Mouse (Mus musculus): ENCODE measurements around the gene Nin. TPM values are rescaled to one million over a fixed set of nuclear protein-coding genes. Genes with fewer than 3 reads are reported as not detected.

Nin gene
- polyA plus RNA-seq (2012; fragmentation: generic; extraction: Trizol) = 5.0 TPM

DNA sequence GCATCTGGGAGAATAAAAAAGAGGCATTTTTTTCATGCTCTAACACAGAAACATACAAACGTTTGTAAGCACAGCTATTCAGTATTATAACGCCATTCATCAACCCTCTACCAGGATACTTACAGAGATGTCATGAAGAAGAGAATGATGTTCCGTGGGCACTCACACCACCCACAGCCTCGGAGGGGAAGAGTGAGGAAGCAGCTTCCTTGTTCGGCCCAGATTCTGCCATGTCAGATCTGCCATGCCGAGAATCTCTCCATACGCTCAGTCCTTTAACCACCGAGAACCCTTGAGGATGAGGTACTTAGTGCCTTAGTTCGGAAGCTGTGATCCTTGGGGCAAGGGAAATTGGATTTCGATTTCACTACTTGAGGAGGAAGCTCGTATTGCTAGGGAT, at the start of gene Nin:
Gene Nin (minus strand): TSS at position 367 of the 400 bp plus-strand sequence.
- H3K4me3 ChIP-seq = peak within 1 kb of the TSS; percentile 40
- H3K79me2 ChIP-seq (ENCODE audit: control insufficient read depth, insufficient read depth) = peaks cover 24% of the 10 kb centered on the region
- H3K4me2 ChIP-seq (ENCODE audit: low read depth) = no peak within 1 kb of the TSS
- TF ChIP-seq REST (IDR thresholded peaks at IDR 0.05; ENCODE audit: insufficient read depth, insufficient read length) (no peak), E2F4 (IDR thresholded peaks at IDR 0.05; ENCODE audit: insufficient read depth) (no peak), POLR2A (IDR thresholded peaks at IDR 0.05; ENCODE audit: insufficient read length, low read depth) (no peak), MYOD1 (IDR thresholded peaks at IDR 0.05; ENCODE audit: control insufficient read depth in 1 of 3, insufficient read length in 2 of 3, low read depth in 2 of 3) (no peak), POLR2AphosphoS2 (IDR thresholded peaks at IDR 0.05; ENCODE audit: insufficient read length, low read depth) (no peak), CEBPB (IDR thresholded peaks at IDR 0.05; ENCODE audit: insufficient read depth, poor library complexity, severe bottlenecking) (no peak), TCF3 (IDR thresholded peaks at IDR 0.05; ENCODE audit: insufficient read length, low read depth) (no peak), MYOG (IDR thresholded peaks at IDR 0.05; ENCODE audit: control insufficient read depth in 1 of 3, insufficient read depth in 1 of 3, insufficient read length in 2 of 3, low read depth in 2 of 3) (no peak)
- H3ac ChIP-seq (ENCODE audit: control insufficient read depth, insufficient read length) = no peak within 1 kb of the TSS
- H3K36me3 ChIP-seq (ENCODE audit: control insufficient read depth, insufficient read depth) = no peaks in the 10 kb centered on the region
- H3K27me3 ChIP-seq (ENCODE audit: control insufficient read depth, insufficient read depth, insufficient read length) = no peaks in the 10 kb centered on the region

DNA sequence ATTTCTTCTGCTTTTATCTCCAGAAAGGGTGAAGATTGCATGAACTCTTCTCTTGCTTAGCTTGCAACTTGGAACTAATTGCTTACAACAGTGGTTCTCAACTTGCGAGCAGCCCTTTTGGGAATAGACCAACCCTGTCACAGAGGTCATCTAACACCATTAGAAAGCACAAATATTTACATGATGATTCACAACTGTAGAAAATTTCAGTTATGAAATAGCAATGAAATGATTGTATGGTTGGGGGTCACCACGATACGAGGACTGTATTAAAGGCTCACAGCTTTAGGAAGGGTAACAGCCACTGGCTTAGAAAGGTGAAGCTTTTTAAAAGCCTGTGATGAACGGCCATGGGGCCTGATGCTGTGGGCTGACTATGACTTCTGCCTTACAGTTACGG, 47.5 kb upstream of the Nin start:
- no peak overlapping the region for H3K4me2 ChIP-seq (ENCODE audit: low read depth)
- TF ChIP-seq REST (IDR thresholded peaks at IDR 0.05; ENCODE audit: insufficient read depth, insufficient read length) (no peak), CEBPB (IDR thresholded peaks at IDR 0.05; ENCODE audit: insufficient read depth, poor library complexity, severe bottlenecking) (no peak), SRF (IDR thresholded peaks at IDR 0.05; ENCODE audit: control insufficient read depth, insufficient read length, low read depth) (no peak), POLR2AphosphoS2 (IDR thresholded peaks at IDR 0.05; ENCODE audit: insufficient read length, low read depth) (no peak), USF1 (IDR thresholded peaks at IDR 0.05; ENCODE audit: low read depth) (no peak), POLR2A (IDR thresholded peaks at IDR 0.05; ENCODE audit: insufficient read length, low read depth) (no peak)
- H3K79me2 ChIP-seq (ENCODE audit: control insufficient read depth, insufficient read depth) = no peaks in the 10 kb centered on the region
- peaks cover 24% of the 10 kb centered on the region for H3K27me3 ChIP-seq (ENCODE audit: control insufficient read depth, insufficient read depth, insufficient read length)
- no peak overlapping the region for H3K4me3 ChIP-seq
- H3ac ChIP-seq (ENCODE audit: control insufficient read depth, insufficient read length) = no peak overlapping the region
- H3K36me3 ChIP-seq (ENCODE audit: control insufficient read depth, insufficient read depth) = no peaks in the 10 kb centered on the region

DNA sequence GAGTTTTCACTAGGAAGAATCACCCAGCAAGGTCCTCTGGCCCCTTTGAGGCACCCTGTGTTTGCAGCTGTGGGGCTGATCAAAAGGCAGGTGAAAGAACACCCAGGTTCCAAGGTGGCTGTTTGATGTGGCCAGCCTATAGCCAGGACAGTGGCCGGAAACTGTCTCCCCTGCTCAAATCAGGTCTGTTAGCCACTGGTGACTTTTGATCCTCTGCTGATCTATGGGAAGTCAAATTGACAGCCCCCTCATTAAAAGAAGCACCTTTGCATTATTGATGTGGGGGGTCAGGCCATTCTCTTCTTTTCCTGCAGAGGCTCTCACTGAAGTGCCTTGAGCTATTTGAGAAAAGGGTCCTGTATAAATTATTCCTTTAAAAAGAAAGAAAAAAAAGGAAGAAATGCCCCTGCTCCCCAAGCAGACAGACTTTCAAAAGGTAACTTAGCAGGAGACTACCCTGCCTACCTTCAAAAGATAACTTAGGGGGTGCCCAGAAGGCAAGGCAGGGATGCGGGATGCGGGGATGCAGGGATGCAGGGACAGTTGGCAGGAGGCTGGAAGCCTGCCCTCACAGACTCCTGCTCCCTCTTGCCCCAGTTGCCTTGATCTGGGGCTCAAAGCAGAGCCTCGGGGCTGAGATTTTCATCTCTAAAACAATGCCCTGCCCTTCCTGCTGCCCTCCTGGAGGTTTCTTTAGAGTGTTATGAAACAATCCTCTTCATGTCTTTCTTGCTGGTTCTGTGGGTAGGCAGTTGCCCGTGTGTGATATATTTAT, 44.0 kb upstream of the Nin start:
- TF ChIP-seq MYOG (IDR thresholded peaks at IDR 0.05; ENCODE audit: control insufficient read depth in 1 of 3, insufficient read depth in 1 of 3, insufficient read length in 2 of 3, low read depth in 2 of 3) = no peak
- TF ChIP-seq MYOD1 (IDR thresholded peaks at IDR 0.05; ENCODE audit: control insufficient read depth in 1 of 3, insufficient read length in 2 of 3, low read depth in 2 of 3) = no peak
- no peaks in the 10 kb centered on the region for H3K36me3 ChIP-seq (ENCODE audit: control insufficient read depth, insufficient read depth)
- H3K79me2 ChIP-seq (ENCODE audit: control insufficient read depth, insufficient read depth) = no peaks in the 10 kb centered on the region
- no peak overlapping the region for H3K4me3 ChIP-seq
- peaks cover 29% of the 10 kb centered on the region for H3K27me3 ChIP-seq (ENCODE audit: control insufficient read depth, insufficient read depth, insufficient read length)
- no peak overlapping the region for H3K4me2 ChIP-seq (ENCODE audit: low read depth)
- H3ac ChIP-seq (ENCODE audit: control insufficient read depth, insufficient read length) = no peak overlapping the region

DNA sequence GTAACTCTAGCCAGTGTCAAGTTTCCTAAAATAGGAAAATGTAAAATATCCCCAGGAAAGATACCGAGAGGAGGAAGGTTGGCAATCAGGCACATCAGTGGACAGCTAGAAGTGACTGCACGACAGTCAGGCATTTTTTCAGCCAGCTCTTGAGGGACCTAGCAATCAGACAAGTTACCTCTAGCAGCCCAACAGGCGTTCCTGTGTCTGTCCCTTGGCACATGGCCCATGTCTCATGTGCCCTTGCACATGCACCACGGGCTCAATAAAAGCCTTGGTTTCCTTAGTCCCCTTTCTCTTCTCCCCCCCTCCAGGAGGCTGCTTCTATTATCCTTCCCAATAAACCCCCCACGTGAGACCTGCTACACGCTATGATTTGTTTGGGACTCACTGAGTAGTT, 42.7 kb upstream of the Nin start:
- TF ChIP-seq POLR2A (IDR thresholded peaks at IDR 0.05; ENCODE audit: insufficient read length, low read depth) (no peak), REST (IDR thresholded peaks at IDR 0.05; ENCODE audit: insufficient read depth, insufficient read length) (no peak), SRF (IDR thresholded peaks at IDR 0.05; ENCODE audit: control insufficient read depth, insufficient read length, low read depth) (no peak), TCF12 (IDR thresholded peaks at IDR 0.05; ENCODE audit: insufficient read depth, poor library complexity, severe bottlenecking) (no peak), USF1 (IDR thresholded peaks at IDR 0.05; ENCODE audit: low read depth) (no peak), CEBPB (IDR thresholded peaks at IDR 0.05; ENCODE audit: insufficient read depth, poor library complexity, severe bottlenecking) (no peak), MYOG (IDR thresholded peaks at IDR 0.05; ENCODE audit: control insufficient read depth in 1 of 3, insufficient read depth in 1 of 3, insufficient read length in 2 of 3, low read depth in 2 of 3) (no peak), POLR2AphosphoS2 (IDR thresholded peaks at IDR 0.05; ENCODE audit: insufficient read length, low read depth) (no peak), E2F4 (IDR thresholded peaks at IDR 0.05; ENCODE audit: insufficient read depth) (no peak)
- Histone ChIP-seq H3ac (ENCODE audit: control insufficient read depth, insufficient read length) (no peak overlapping the region), H3K4me3 (no peak overlapping the region)

DNA sequence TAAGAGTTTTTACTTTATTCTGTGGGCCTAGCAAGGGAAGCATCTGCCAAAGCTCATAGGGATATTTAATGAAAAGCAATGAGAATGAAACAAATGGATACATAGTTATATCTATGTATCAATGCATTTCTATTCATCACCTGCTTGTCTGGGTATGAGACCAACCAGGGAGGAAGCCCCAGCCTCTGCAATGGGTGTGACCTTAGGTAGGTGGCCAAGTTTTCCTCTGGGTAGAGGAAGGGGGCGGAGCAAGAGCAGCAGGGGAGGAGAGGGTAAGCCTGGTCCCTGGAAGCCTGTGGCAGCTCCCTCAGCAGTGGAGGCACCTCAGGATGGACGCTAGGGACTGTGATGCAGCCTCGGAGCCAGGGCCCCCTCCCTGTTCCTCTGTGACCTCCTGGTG, 40.3 kb upstream of the Nin start, which contains the start of gene Abhd12b:
Gene Abhd12b (plus strand): TSS at position 301 of the 400 bp plus-strand sequence.
- Histone ChIP-seq H3K79me2 (ENCODE audit: control insufficient read depth, insufficient read depth) (no peaks in the 10 kb centered on the region), H3K4me3 (no peak within 1 kb of the TSS), H3K27me3 (ENCODE audit: control insufficient read depth, insufficient read depth, insufficient read length) (peaks cover 29% of the 10 kb centered on the region), H3K36me3 (ENCODE audit: control insufficient read depth, insufficient read depth) (no peaks in the 10 kb centered on the region), H3ac (ENCODE audit: control insufficient read depth, insufficient read length) (no peak within 1 kb of the TSS), H3K4me2 (ENCODE audit: low read depth) (no peak within 1 kb of the TSS)
- TF ChIP-seq E2F4 (IDR thresholded peaks at IDR 0.05; ENCODE audit: insufficient read depth) (no peak), MYOG (IDR thresholded peaks at IDR 0.05; ENCODE audit: control insufficient read depth in 1 of 3, insufficient read depth in 1 of 3, insufficient read length in 2 of 3, low read depth in 2 of 3) (no peak), TCF3 (IDR thresholded peaks at IDR 0.05; ENCODE audit: insufficient read length, low read depth) (no peak), CEBPB (IDR thresholded peaks at IDR 0.05; ENCODE audit: insufficient read depth, poor library complexity, severe bottlenecking) (no peak), SRF (IDR thresholded peaks at IDR 0.05; ENCODE audit: control insufficient read depth, insufficient read length, low read depth) (no peak), REST (IDR thresholded peaks at IDR 0.05; ENCODE audit: insufficient read depth, insufficient read length) (no peak), POLR2AphosphoS2 (IDR thresholded peaks at IDR 0.05; ENCODE audit: insufficient read length, low read depth) (no peak), USF1 (IDR thresholded peaks at IDR 0.05; ENCODE audit: low read depth) (no peak), MYOD1 (IDR thresholded peaks at IDR 0.05; ENCODE audit: control insufficient read depth in 1 of 3, insufficient read length in 2 of 3, low read depth in 2 of 3) (no peak), MAX (IDR thresholded peaks at IDR 0.05; ENCODE audit: low read depth) (no peak), TCF12 (IDR thresholded peaks at IDR 0.05; ENCODE audit: insufficient read depth, poor library complexity, severe bottlenecking) (no peak), POLR2A (IDR thresholded peaks at IDR 0.05; ENCODE audit: insufficient read length, low read depth) (no peak)

More for the DNA sequence above, 42.7 kb upstream of the Nin start:
- no peak overlapping the region for H3K4me2 ChIP-seq (ENCODE audit: low read depth)
- H3K79me2 ChIP-seq (ENCODE audit: control insufficient read depth, insufficient read depth) = no peaks in the 10 kb centered on the region
- H3K36me3 ChIP-seq (ENCODE audit: control insufficient read depth, insufficient read depth) = no peaks in the 10 kb centered on the region
- peaks cover 29% of the 10 kb centered on the region for H3K27me3 ChIP-seq (ENCODE audit: control insufficient read depth, insufficient read depth, insufficient read length)
